8 mouse cellular contexts compared by ENCODE assay signal in the genomic region with DNA sequence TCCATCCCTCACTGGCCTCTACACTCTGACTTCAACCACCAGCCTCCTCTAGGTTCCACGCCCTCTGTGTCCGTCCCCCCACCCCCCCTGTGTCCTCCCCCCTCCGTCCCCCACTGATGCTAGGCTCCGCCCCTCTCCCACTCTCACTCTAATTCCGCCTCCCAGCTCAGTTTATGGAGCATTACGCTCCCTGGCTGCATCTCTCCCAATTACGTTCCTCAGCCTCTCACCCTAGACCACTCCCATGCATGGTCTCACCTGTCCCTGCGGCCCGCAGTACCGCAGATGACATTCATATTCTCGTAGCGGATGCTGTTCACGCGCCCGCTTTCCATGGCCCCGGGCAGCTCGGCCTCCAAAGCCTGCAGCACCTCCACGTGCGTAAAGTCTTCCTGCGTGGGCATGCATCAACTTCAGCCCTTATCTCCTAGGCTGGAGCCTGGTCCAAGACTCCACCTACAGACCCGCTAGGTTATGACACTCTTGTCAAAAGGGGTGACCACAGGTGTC. TPM values are rescaled to one million over a fixed set of nuclear protein-coding genes. Genes with fewer than 3 reads are reported as not detected.
A peak's percentile ranks its signal among the peaks of the same experiment; 100 is the strongest.
DNase-seq lines count a peak whose midpoint lies in the region; ATAC-seq and TF ChIP-seq lines count a peak whose summit lies in the region.

No protein-coding gene starts in this region.

- TF ChIP-seq CTCF in liver, postnatal 0 days (IDR thresholded peaks at IDR 0.05; ENCODE audit: low read depth), result no peak

- H3K36me3 ChIP-seq in lung, embryonic 16.5 days (ENCODE audit: control insufficient read depth, insufficient read depth, low read length), result no peaks in the 10 kb centered on the region
- no peaks in the 10 kb centered on the region for H3K36me3 ChIP-seq in forebrain, embryonic 16.5 days (ENCODE audit: control insufficient read depth, insufficient read depth)
- H3K36me3 ChIP-seq in liver, postnatal 0 days (replicated peaks; ENCODE audit: insufficient read depth, low read length), result no peaks in the 10 kb centered on the region

- H3K9me3 ChIP-seq in lung, embryonic 16.5 days (ENCODE audit: control insufficient read depth, low read length), result no peaks in the 10 kb centered on the region
- H3K9me3 ChIP-seq in forebrain, embryonic 16.5 days (ENCODE audit: control insufficient read depth, low read length), result no peaks in the 10 kb centered on the region
- H3K9me3 ChIP-seq in liver, postnatal 0 days (ENCODE audit: low read length), result no peaks in the 10 kb centered on the region

- H3K4me3 ChIP-seq in lung, embryonic 16.5 days (ENCODE audit: low read length), result peak overlapping the region; percentile 48
- H3K4me3 ChIP-seq in forebrain, embryonic 16.5 days (replicated peaks; ENCODE audit: low read length), result peak overlapping the region; percentile 56
- H3K4me3 ChIP-seq in liver, postnatal 0 days (ENCODE audit: low read depth, low read length), result no peak overlapping the region

- H3K27me3 ChIP-seq in lung, embryonic 16.5 days (ENCODE audit: control insufficient read depth, insufficient read depth, low read depth, low read length), result peaks cover 36% of the 10 kb centered on the region
- peaks cover 30% of the 10 kb centered on the region for H3K27me3 ChIP-seq in forebrain, embryonic 16.5 days (replicated peaks; ENCODE audit: control insufficient read depth, insufficient read depth, low read length)
- H3K27me3 ChIP-seq in liver, postnatal 0 days (ENCODE audit: insufficient read depth, low read length), result peaks cover 47% of the 10 kb centered on the region

- no peak for TF ChIP-seq EP300 in liver, postnatal 0 days (IDR thresholded peaks at IDR 0.05; ENCODE audit: low read depth)

- 8% methylated on average over 21 of the region's 21 CpGs for WGBS in lung, embryonic 16.5 days
- 6% methylated on average over 21 of the region's 21 CpGs for WGBS in forebrain, embryonic 16.5 days
- WGBS in liver, postnatal 0 days (ENCODE audit: insufficient replicate concordance), result 13% methylated on average over 21 of the region's 21 CpGs

- peak overlapping the region; percentile 81 for H3K4me2 ChIP-seq in lung, embryonic 16.5 days (ENCODE audit: low read depth, low read length)
- H3K4me2 ChIP-seq in forebrain, embryonic 16.5 days (ENCODE audit: low read length), result peak overlapping the region; percentile 80
- peak overlapping the region; percentile 80 for H3K4me2 ChIP-seq in liver, postnatal 0 days (ENCODE audit: low read depth, low read length)

- no peak for ATAC-seq in lung, embryonic 16.5 days (ENCODE audit: low read depth)
- peak; percentile 11 for ATAC-seq in forebrain, embryonic 16.5 days
- no peak for ATAC-seq in liver, postnatal 0 days

- no peak overlapping the region for H3K27ac ChIP-seq in lung, embryonic 16.5 days (ENCODE audit: low read length)
- peak overlapping the region; percentile 34; the same call in 1 of the 2 replicates for H3K27ac ChIP-seq in forebrain, embryonic 16.5 days (ENCODE audit: low read length)
- no peak overlapping the region for H3K27ac ChIP-seq in liver, postnatal 0 days (ENCODE audit: low read depth)

- DNase-seq in adrenal gland, adult (ENCODE audit: inconsistent age in 2 of 2, low spot score in 1 of 2), result peak; percentile 51 to 59
- DNase-seq in adrenal gland, adult 8-10 months, result no peak
- no peak for DNase-seq in lung, postnatal 25 days (ENCODE audit: low spot score)
- no peak for DNase-seq in liver, postnatal 0 days
- no peak for DNase-seq in ovary, postnatal 10 days (ENCODE audit: low spot score)
- DNase-seq in layer of hippocampus, postnatal 14 days (ENCODE audit: low spot score in 2 of 2), result no peak

- H3K9ac ChIP-seq in lung, embryonic 16.5 days (ENCODE audit: low read length), result no peak overlapping the region; the same call in 1 of the 2 replicates
- peak overlapping the region; percentile 70; the same call in 1 of the 2 replicates for H3K9ac ChIP-seq in forebrain, embryonic 16.5 days (replicated peaks; ENCODE audit: low read depth, low read length)
- H3K9ac ChIP-seq in liver, postnatal 0 days (replicated peaks), result no peak overlapping the region

- peaks cover 17% of the 10 kb centered on the region for H3K4me1 ChIP-seq in lung, embryonic 16.5 days (replicated peaks; ENCODE audit: control insufficient read depth, insufficient read depth, low read length)
- peaks cover 26% of the 10 kb centered on the region for H3K4me1 ChIP-seq in forebrain, embryonic 16.5 days (replicated peaks; ENCODE audit: control insufficient read depth, insufficient read depth, low read length)
- peaks cover 16% of the 10 kb centered on the region for H3K4me1 ChIP-seq in liver, postnatal 0 days (ENCODE audit: insufficient read depth)

RNA-seq across cellular contexts. Expression of a gene that starts 23.1 kb away (rescaled TPM):
- 10 to 100 TPM in 1 of 4 experiments, 1 to 10 TPM in 3; 4.9 to 11.1 (median 7.6) TPM for total RNA-seq in adrenal gland, adult 8-10 months (2022)
- 2.1 and 2.3 TPM in 2 replicates for polyA plus RNA-seq in lung, embryonic 16.5 days (2015; fragmentation: Nextera tagmentation; extraction: Ambion mirVana)
- 27.2 and 37.2 TPM in 2 replicates for polyA plus RNA-seq in forebrain, embryonic 16.5 days (2015; fragmentation: Nextera tagmentation; extraction: Ambion mirVana)
- polyA plus RNA-seq in liver, postnatal 0 days (2015; fragmentation: Nextera tagmentation; extraction: Ambion mirVana), result 0.04 TPM in 1 of 2 replicates, not detected in the other
- 10 to 100 TPM; 95.5 to 98.4 TPM for total RNA-seq in layer of hippocampus, postnatal 14 days (2021)

RNA-seq across cellular contexts. Expression of a gene that starts 24.8 kb away (rescaled TPM):
- total RNA-seq in adrenal gland, adult 8-10 months (2022), result 1 to 10 TPM in 3 of 4 experiments, under 1 TPM in 1; 0.73 to 2.2 (median 1.4) TPM
- 1.2 and 1.5 TPM in 2 replicates for polyA plus RNA-seq in lung, embryonic 16.5 days (2015; fragmentation: Nextera tagmentation; extraction: Ambion mirVana)
- polyA plus RNA-seq in forebrain, embryonic 16.5 days (2015; fragmentation: Nextera tagmentation; extraction: Ambion mirVana), result 0.86 and 2.3 TPM in 2 replicates
- polyA plus RNA-seq in liver, postnatal 0 days (2015; fragmentation: Nextera tagmentation; extraction: Ambion mirVana), result 0.15 and 0.18 TPM in 2 replicates
- 1 to 10 TPM; 2.3 TPM for total RNA-seq in layer of hippocampus, postnatal 14 days (2021)

RNA-seq across cellular contexts. Expression of a gene that starts 50.8 kb away (rescaled TPM):
- total RNA-seq in adrenal gland, adult 8-10 months (2022), result 10 to 100 TPM in 3 of 4 experiments, 1 to 10 TPM in 1; 9.3 to 17.6 (median 14.3) TPM
- 0.96 and 1.1 TPM in 2 replicates for polyA plus RNA-seq in lung, embryonic 16.5 days (2015; fragmentation: Nextera tagmentation; extraction: Ambion mirVana)
- 20.4 and 26.5 TPM in 2 replicates for polyA plus RNA-seq in forebrain, embryonic 16.5 days (2015; fragmentation: Nextera tagmentation; extraction: Ambion mirVana)
- not detected in 2 replicates for polyA plus RNA-seq in liver, postnatal 0 days (2015; fragmentation: Nextera tagmentation; extraction: Ambion mirVana)
- total RNA-seq in layer of hippocampus, postnatal 14 days (2021), result 100 to 1,000 TPM; 566 to 582 TPM

RNA-seq across cellular contexts. Expression of a gene that starts 54.1 kb away (rescaled TPM):
- total RNA-seq in adrenal gland, adult 8-10 months (2022), result 1 to 10 TPM; 4.1 to 6.0 (median 5.1) TPM
- 3.0 and 3.2 TPM in 2 replicates for polyA plus RNA-seq in lung, embryonic 16.5 days (2015; fragmentation: Nextera tagmentation; extraction: Ambion mirVana)
- 3.5 and 4.4 TPM in 2 replicates for polyA plus RNA-seq in forebrain, embryonic 16.5 days (2015; fragmentation: Nextera tagmentation; extraction: Ambion mirVana)
- polyA plus RNA-seq in liver, postnatal 0 days (2015; fragmentation: Nextera tagmentation; extraction: Ambion mirVana), result 1.6 and 1.8 TPM in 2 replicates
- total RNA-seq in layer of hippocampus, postnatal 14 days (2021), result 1 to 10 TPM; 2.5 to 2.8 TPM

Comparison
In these comparisons a context has a peak if more than half of its experiments do, and no peak if none do; other contexts are left out.
1. DNase-seq: peak in adrenal gland, adult (2 of 2); none in adrenal gland, adult 8-10 months (single experiment), lung, postnatal 25 days (single experiment), liver, postnatal 0 days (single experiment), ovary, postnatal 10 days (single experiment) and layer of hippocampus, postnatal 14 days (0 of 2).
2. RNA of a gene that starts 50.8 kb away (polyA plus RNA-seq): 20.4 to 26.5 TPM in forebrain, embryonic 16.5 days; 0.96 to 1.1 TPM in lung, embryonic 16.5 days and not detected in liver, postnatal 0 days; every median in the first group is over 10 times any median in the second.
3. Peak in every context shown above with its lines, with median percentiles within 50 percentile points of each other: H3K4me2 ChIP-seq.